Mouse (Mus musculus) cortical plate, adult 2 months (tissue): Measurements from ENCODE around the gene Lhb. TPM values are rescaled to one million over a fixed set of nuclear protein-coding genes. Genes with fewer than 3 reads are reported as not detected.

Source experiments
- H3K27ac ChIP-seq: fragments of 200-500 bp; 2 replicates; pipeline ENCODE4 v1.5.1; 2012; ENCODE audit warnings: low read length, control low read depth, inconsistent platforms; ENCODE audit not compliant: insufficient read depth
- H3K4me1 ChIP-seq: fragments of 200-500 bp; 2 replicates; pipeline ENCODE4 v1.6.1; 2011; ENCODE audit warnings: low read length; ENCODE audit not compliant: control insufficient read depth, insufficient read depth
- H3K4me3 ChIP-seq: fragments of 200-500 bp; 2 replicates; pipeline ENCODE4 v1.5.1; 2011; ENCODE audit warnings: mild to moderate bottlenecking, low read length, control low read depth; ENCODE audit not compliant: insufficient read depth
- CTCF ChIP-seq: fragments of 200-500 bp; IDR thresholded peaks from 2 replicates; pipeline ENCODE4 v1.5.1; 2011; ENCODE audit warnings: mild to moderate bottlenecking, control low read depth, low read length; ENCODE audit not compliant: insufficient read depth; ENCODE audit errors: extremely low read depth
- POLR2A ChIP-seq: fragments of 200-500 bp; IDR thresholded peaks from 2 replicates; pipeline ENCODE4 v1.6.1; 2011; ENCODE audit warnings: mild to moderate bottlenecking, low read length, control low read depth; ENCODE audit not compliant: insufficient read depth; ENCODE audit errors: extremely low read depth
- polyA plus RNA-seq: library from polyadenylated mRNA; depleted of rRNA; stranded (reverse); fragments of >200 nt; gene quantifications from 2 replicates; pipeline ENCODE4 v1.2.3, GENCODE M21; 2012; rRNA removed

Gene Lhb
- polyA plus RNA-seq, 1 experiment, result 0.17 TPM

GRCm38 (mm10) chr7:45470869-45471268 is 50.2 kb downstream of the Lhb start:
- H3K4me3 ChIP-seq, result no peak overlapping the region
- TF ChIP-seq POLR2A, result no peak
- peak; percentile 66 for TF ChIP-seq CTCF
- no peak overlapping the region for H3K27ac ChIP-seq
- peaks cover 1% of the 10 kb centered on the region; the same call in 1 of the 2 replicates for H3K4me1 ChIP-seq

Other genes with a start within 250 kb of the Lhb start
- gene Gfy, start 241.3 kb upstream of the Lhb start, polyA plus RNA-seq, result 0.38 and 0.62 TPM in 2 replicates
- not detected in 2 replicates for gene Pth2, start 239.8 kb upstream of the Lhb start, polyA plus RNA-seq
- 4.7 and 5.0 TPM in 2 replicates for gene Ccdc155, start 215.9 kb upstream of the Lhb start, polyA plus RNA-seq
- 41.4 and 47.2 TPM in 2 replicates for gene Dkkl1, start 208.7 kb upstream of the Lhb start, polyA plus RNA-seq
- 5.0 and 6.4 TPM in 2 replicates for gene Tead2, start 205.1 kb upstream of the Lhb start, polyA plus RNA-seq
- gene Cd37, start 181.7 kb upstream of the Lhb start, polyA plus RNA-seq, result 10.6 and 11.9 TPM in 2 replicates
- 2.1 TPM in 2 replicates for gene Slc6a16, start 179.7 kb upstream of the Lhb start, polyA plus RNA-seq
- gene Slc6a21, start 143.3 kb upstream of the Lhb start, polyA plus RNA-seq, result 0.08 and 0.30 TPM in 2 replicates
- 29.1 and 35.1 TPM in 2 replicates for gene Trpm4, start 87.0 kb upstream of the Lhb start, polyA plus RNA-seq
- gene Hrc, start 85.5 kb upstream of the Lhb start, polyA plus RNA-seq, result 0.35 and 0.55 TPM in 2 replicates
- gene Ppfia3, start 53.8 kb upstream of the Lhb start, polyA plus RNA-seq, result 164 and 167 TPM in 2 replicates
- 336 TPM in 2 replicates for gene Lin7b, start 50.2 kb upstream of the Lhb start, polyA plus RNA-seq
- 720 and 793 TPM in 2 replicates for gene Snrnp70, start 25.1 kb upstream of the Lhb start, polyA plus RNA-seq
- not detected in 2 replicates for gene Kcna7, start 15.2 kb upstream of the Lhb start, polyA plus RNA-seq
- gene Ntf5, start 7.1 kb upstream of the Lhb start, polyA plus RNA-seq, result 0.04 and 0.08 TPM in 2 replicates
- 25.7 and 26.4 TPM in 2 replicates for gene Gys1, start 14.0 kb downstream of the Lhb start, polyA plus RNA-seq
- gene Ruvbl2, start 17.3 kb downstream of the Lhb start, polyA plus RNA-seq, result 41.7 and 47.4 TPM in 2 replicates
- gene Ftl1, start 39.1 kb downstream of the Lhb start, polyA plus RNA-seq, result 588 and 637 TPM in 2 replicates
- 99.4 and 103 TPM in 2 replicates for gene Bax, start 46.1 kb downstream of the Lhb start, polyA plus RNA-seq
- gene Tulp2, start 61.1 kb downstream of the Lhb start, polyA plus RNA-seq, result 0.11 and 0.13 TPM in 2 replicates
- 0.19 TPM in 1 of 2 replicates, not detected in the other for gene Gm45808, start 66.0 kb downstream of the Lhb start, polyA plus RNA-seq
- 5.9 and 6.5 TPM in 2 replicates for gene Dhdh, start 68.0 kb downstream of the Lhb start, polyA plus RNA-seq
- 88.2 and 99.6 TPM in 2 replicates for gene Nucb1, start 89.6 kb downstream of the Lhb start, polyA plus RNA-seq
- gene Ppp1r15a, start 105.4 kb downstream of the Lhb start, polyA plus RNA-seq, result 19.4 and 20.0 TPM in 2 replicates
- gene Plekha4, start 105.5 kb downstream of the Lhb start, polyA plus RNA-seq, result 5.1 and 6.3 TPM in 2 replicates
- 0.45 and 0.54 TPM in 2 replicates for gene Hsd17b14, start 134.1 kb downstream of the Lhb start, polyA plus RNA-seq
- 26.1 and 26.5 TPM in 2 replicates for gene Bcat2, start 149.3 kb downstream of the Lhb start, polyA plus RNA-seq
- not detected in 2 replicates for gene Fgf21, start 194.7 kb downstream of the Lhb start, polyA plus RNA-seq
- gene Fut1, start 196.5 kb downstream of the Lhb start, polyA plus RNA-seq, result 0.09 and 0.15 TPM in 2 replicates
- 0.09 and 0.13 TPM in 2 replicates for gene Izumo1, start 201.0 kb downstream of the Lhb start, polyA plus RNA-seq
- gene Rasip1, start 206.7 kb downstream of the Lhb start, polyA plus RNA-seq, result 6.9 and 7.8 TPM in 2 replicates
- 5.2 and 7.1 TPM in 2 replicates for gene Mamstr, start 219.2 kb downstream of the Lhb start, polyA plus RNA-seq
- 0.21 and 0.28 TPM in 2 replicates for gene Fut2, start 245.6 kb downstream of the Lhb start, polyA plus RNA-seq